In the genomic region with DNA sequence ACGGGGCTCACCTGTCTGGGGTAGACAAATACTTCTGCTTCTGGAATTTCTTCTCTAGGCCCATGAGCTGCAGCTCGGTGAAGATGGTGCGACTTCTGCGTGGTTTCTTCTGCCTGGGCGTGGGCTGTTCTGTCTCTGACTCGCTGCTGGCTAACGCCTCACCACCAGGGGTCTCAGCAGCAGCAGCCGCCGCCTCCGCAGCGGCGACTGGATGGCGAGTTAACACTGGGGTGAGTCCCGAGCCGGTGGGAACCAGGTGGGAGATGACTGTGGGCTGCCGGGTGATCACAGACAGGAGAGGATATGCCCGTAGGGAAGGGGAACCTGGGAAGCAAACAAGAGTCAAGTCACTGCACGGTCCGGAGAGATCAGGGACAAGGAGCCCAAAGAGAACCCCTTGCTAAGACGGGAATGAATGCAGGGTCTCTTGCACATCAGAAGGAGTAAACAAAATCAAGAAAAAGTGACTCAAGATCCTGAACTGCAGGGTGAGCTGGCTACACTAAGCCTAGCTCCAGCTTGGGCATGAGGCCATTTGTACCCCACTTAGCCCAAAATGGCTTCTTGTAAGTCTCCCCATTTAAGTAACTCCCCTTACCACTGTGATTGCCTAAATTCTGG, we compare ENCODE assay signal across 7 mouse cellular contexts. TPM values are rescaled to one million over a fixed set of nuclear protein-coding genes. Genes with fewer than 3 reads are reported as not detected.
DNase-seq lines count a peak whose midpoint lies in the region; ATAC-seq and TF ChIP-seq lines count a peak whose summit lies in the region.

No protein-coding gene starts in this region.

- no peaks in the 10 kb centered on the region for H3K4me1 ChIP-seq in lung, adult 2 months (ENCODE audit: control insufficient read depth, insufficient read depth, low read length)
- no peaks in the 10 kb centered on the region for H3K4me1 ChIP-seq in embryonic facial prominence, embryonic 14.5 days (ENCODE audit: control insufficient read depth, insufficient read depth, low read length)
- H3K4me1 ChIP-seq in liver, embryonic 14.5 days (replicated peaks; ENCODE audit: control insufficient read depth in 2 of 2, insufficient read depth in 2 of 2, low read length in 1 of 2), result no peaks in the 10 kb centered on the region
- no peaks in the 10 kb centered on the region for H3K4me1 ChIP-seq in cerebellum, adult 2 months (ENCODE audit: control insufficient read depth, insufficient read depth, low read length)

- H3K9me3 ChIP-seq in embryonic facial prominence, embryonic 14.5 days (ENCODE audit: control insufficient read depth, low read length), result no peaks in the 10 kb centered on the region
- no peaks in the 10 kb centered on the region for H3K9me3 ChIP-seq in liver, embryonic 14.5 days (ENCODE audit: control insufficient read depth, low read length)

- H3K27ac ChIP-seq in embryonic facial prominence, embryonic 14.5 days (replicated peaks; ENCODE audit: low read depth, low read length), result no peak overlapping the region
- H3K27ac ChIP-seq in liver, embryonic 14.5 days, result no peak overlapping the region
- no peak overlapping the region for H3K27ac ChIP-seq in cerebellum, adult 2 months (ENCODE audit: insufficient read depth, low read length)

- no peak for TF ChIP-seq POLR2A in lung, adult 2 months (IDR thresholded peaks at IDR 0.05; ENCODE audit: borderline replicate concordance, extremely low read depth, low read depth, low read length)
- no peak for TF ChIP-seq POLR2A in cerebellum, adult 2 months (IDR thresholded peaks at IDR 0.05; ENCODE audit: borderline replicate concordance, insufficient read depth, low read length)

- H3K9ac ChIP-seq in embryonic facial prominence, embryonic 14.5 days (ENCODE audit: low read depth, low read length), result peak overlapping the region; percentile 41; the same call in 1 of the 2 replicates
- no peak overlapping the region for H3K9ac ChIP-seq in liver, embryonic 14.5 days (replicated peaks)

- TF ChIP-seq CTCF in lung, adult 2 months (IDR thresholded peaks at IDR 0.05; ENCODE audit: insufficient read depth, low read length), result no peak
- peak; percentile 54 for TF ChIP-seq CTCF in liver, embryonic 14.5 days (IDR thresholded peaks at IDR 0.05; ENCODE audit: low read depth)
- TF ChIP-seq CTCF in cerebellum, adult 2 months (IDR thresholded peaks at IDR 0.05; ENCODE audit: borderline replicate concordance, insufficient read depth, low read depth, low read length), result no peak

- H3K36me3 ChIP-seq in embryonic facial prominence, embryonic 14.5 days (ENCODE audit: control insufficient read depth, insufficient read depth, low read length), result no peaks in the 10 kb centered on the region
- H3K36me3 ChIP-seq in liver, embryonic 14.5 days (replicated peaks; ENCODE audit: control insufficient read depth, insufficient read depth, low read depth), result no peaks in the 10 kb centered on the region

- H3K4me2 ChIP-seq in embryonic facial prominence, embryonic 14.5 days (ENCODE audit: low read depth, low read length), result peak overlapping the region; percentile 54
- no peak overlapping the region for H3K4me2 ChIP-seq in liver, embryonic 14.5 days (ENCODE audit: low read depth)

- DNase-seq in lung, postnatal 10 days, result peak; percentile 28
- no peak for DNase-seq in lung, adult 2 months
- DNase-seq in embryonic facial prominence, embryonic 14.5 days (ENCODE audit: low spot score), result peak; percentile 44
- DNase-seq in liver, embryonic 14.5 days (ENCODE audit: low read depth in 3 of 3, low spot score in 3 of 3), result no peak
- DNase-seq in right cerebral cortex, postnatal 14 days, result peak; percentile 53
- no peak for DNase-seq in cerebellum, adult 2 months

- peak; percentile 58 for ATAC-seq in embryonic facial prominence, embryonic 14.5 days (ENCODE audit: low read depth)
- ATAC-seq in hematopoietic stem cell, adult 5-6 weeks (replicated peaks in 1 of 2; ENCODE audit: insufficient read depth in 1 of 2, low FRiP score in 2 of 2, low TSS enrichment in 1 of 2, low read depth in 1 of 2, poor library complexity in 2 of 2, severe bottlenecking in 2 of 2), result peak; percentile 68 to 76; a peak in 3 of 4 replicates
- ATAC-seq in liver, embryonic 14.5 days (ENCODE audit: insufficient read depth), result no peak

- TF ChIP-seq EP300 in liver, embryonic 14.5 days (IDR thresholded peaks at IDR 0.05; ENCODE audit: low read depth), result no peak

- 7% methylated on average over 20 of the region's 20 CpGs for WGBS in lung, adult 2 months
- 8% methylated on average over 20 of the region's 20 CpGs for WGBS in embryonic facial prominence, embryonic 14.5 days
- WGBS in liver, embryonic 14.5 days (ENCODE audit: insufficient replicate concordance), result 4% methylated on average over 20 of the region's 20 CpGs
- 10% methylated on average over 20 of the region's 20 CpGs for WGBS in cerebellum, adult 2 months

- 0 out of 2 replicates have a peak, but pooled peaks cover 3% of the 10 kb centered on the region for H3K27me3 ChIP-seq in embryonic facial prominence, embryonic 14.5 days (replicated peaks; ENCODE audit: control insufficient read depth, insufficient read depth, low read length)
- H3K27me3 ChIP-seq in liver, embryonic 14.5 days (ENCODE audit: control insufficient read depth, insufficient read depth, low read length), result no peaks in the 10 kb centered on the region; the same call in 1 of the 2 replicates
- no peaks in the 10 kb centered on the region for H3K27me3 ChIP-seq in cerebellum, adult 2 months (ENCODE audit: control insufficient read depth, insufficient read depth, low read length)

- no peak overlapping the region for H3K4me3 ChIP-seq in lung, adult 2 months (replicated peaks; ENCODE audit: extremely low read depth, low read depth, low read length)
- peak overlapping the region; percentile 20 for H3K4me3 ChIP-seq in embryonic facial prominence, embryonic 14.5 days (ENCODE audit: low read depth, low read length)
- H3K4me3 ChIP-seq in liver, embryonic 14.5 days (ENCODE audit: insufficient read depth in 1 of 2, low read depth in 2 of 2, low read length in 2 of 2), result no peak overlapping the region
- no peak overlapping the region for H3K4me3 ChIP-seq in cerebellum, adult 2 months (replicated peaks; ENCODE audit: insufficient read depth, low read depth, low read length)

RNA-seq across cellular contexts. Expression of gene Barx2, which starts 54.4 kb away (rescaled TPM):
- 3.0 and 15.1 TPM in 2 replicates for polyA plus RNA-seq in lung, adult 2 months (2012; rRNA removed)
- polyA plus RNA-seq in embryonic facial prominence, embryonic 14.5 days (2014; fragmentation: Nextera tagmentation; extraction: Ambion mirVana), result 4.3 and 5.5 TPM in 2 replicates
- total RNA-seq in hematopoietic stem cell, adult 5-6 weeks (2017), result not detected in 2 replicates
- not detected in 2 replicates for polyA plus RNA-seq in liver, embryonic 14.5 days (2012; rRNA removed)
- not detected in 2 replicates for polyA plus RNA-seq in liver, embryonic 14.5 days (2014; fragmentation: Nextera tagmentation; extraction: Ambion mirVana)
- polyA plus RNA-seq in cerebellum, adult 2 months (2012; rRNA removed), result 0.79 and 1.0 TPM in 2 replicates

Comparison
In these comparisons a context has a peak if more than half of its experiments do, and no peak if none do; other contexts are left out.
1. DNase-seq: peak in lung, postnatal 10 days (single experiment), embryonic facial prominence, embryonic 14.5 days (single experiment) and right cerebral cortex, postnatal 14 days (single experiment); none in lung, adult 2 months (single experiment), liver, embryonic 14.5 days (0 of 3) and cerebellum, adult 2 months (0 of 2).